Comparison of ENCODE assay signal across 11 mouse cellular contexts in genomic region chr9:55232110-55232509, GRCm38 (mm10).
"Had no signal": no experiment of that assay in that cellular context is flagged by ENCODE, and none has a peak within 500 bp of the region (broad histone marks: within the 10 kb centered on the region; RNA-seq: fewer than 3 reads in every experiment).

No protein-coding gene starts in this region.

- H3K9ac ChIP-seq: lung, embryonic 14.5 days; midbrain, embryonic 12.5 days; midbrain, embryonic 15.5 days; neural tube, embryonic 12.5 days had no signal

- H3K27ac ChIP-seq: midbrain, embryonic 10.5 days; midbrain, embryonic 12.5 days; midbrain, embryonic 15.5 days; neural tube, embryonic 12.5 days had no signal

- H3K36me3 ChIP-seq: midbrain, embryonic 10.5 days; midbrain, embryonic 12.5 days; midbrain, embryonic 15.5 days; neural tube, embryonic 12.5 days had no signal

- H3K9me3 ChIP-seq: midbrain, embryonic 10.5 days; midbrain, embryonic 12.5 days; midbrain, embryonic 15.5 days; neural tube, embryonic 12.5 days had no signal

- H3K4me3 ChIP-seq: midbrain, embryonic 10.5 days; midbrain, embryonic 12.5 days; midbrain, embryonic 15.5 days; neural tube, embryonic 12.5 days had no signal

- H3K4me1 ChIP-seq: midbrain, embryonic 10.5 days; midbrain, embryonic 12.5 days; midbrain, embryonic 15.5 days; neural tube, embryonic 12.5 days had no signal

- DNase-seq: lung, adult 18-20 months; lung, postnatal 10 days; lung, postnatal 4 days; right cerebral cortex, postnatal 14 days; thymus, adult 18-20 months; thymus, postnatal 36 days had no signal

- H3K27me3 ChIP-seq: midbrain, embryonic 12.5 days; midbrain, embryonic 15.5 days; neural tube, embryonic 12.5 days had no signal

- H3K4me2 ChIP-seq: lung, embryonic 14.5 days; midbrain, embryonic 12.5 days; midbrain, embryonic 15.5 days; neural tube, embryonic 12.5 days had no signal

- ATAC-seq: midbrain, embryonic 15.5 days had no signal
